Mouse (Mus musculus) adrenal gland, postnatal 4 days (tissue): ENCODE measurements around the gene Tmed2. TPM values are rescaled to one million over a fixed set of nuclear protein-coding genes. Genes with fewer than 3 reads are reported as not detected.
"Not testable (repeated sequence)": the region's sequence is repeated elsewhere in the genome, so short reads cannot be mapped to it uniquely, and the experiment has no call there.

Source experiments
- DNase-seq, 2 experiments: peaks; one replicate each; pipeline ENCODE4 v3.0.0; 2021 to 2022; ENCODE audit warnings: low spot score in 2 of 2, mixed read lengths in 2 of 2
- total RNA-seq, 2 experiments: library from RNA; stranded (reverse); gene quantifications; 2 replicates each; pipeline ENCODE4 v1.2.3; 2021

The Tmed2 gene
- total RNA-seq, 2 experiments from 2014 or later: 199 to 213 TPM

- no peak for DNase-seq
Measured at GRCm38 (mm10) chr5:124524943-124525342, 15.6 kb upstream of the Tmed2 start.

- no peak for DNase-seq
Measured at GRCm38 (mm10) chr5:124528351-124528750, 12.1 kb upstream of the Tmed2 start.

GRCm38 (mm10) chr5:124528791-124529190 is 11.7 kb upstream of the Tmed2 start:
- DNase-seq: no peak

- DNase-seq: no peak
Measured at GRCm38 (mm10) chr5:124529191-124529651, 11.3 kb upstream of the Tmed2 start.

GRCm38 (mm10) chr5:124529697-124530096 is 10.8 kb upstream of the Tmed2 start:
- DNase-seq: no peak

GRCm38 (mm10) chr5:124530655-124531582 is 9.6 kb upstream of the Tmed2 start, which contains the start of gene Rilpl1:
Gene Rilpl1, minus strand, starts transcription at chr5:124531391.
- peak; percentile 49 to 64 for DNase-seq

GRCm38 (mm10) chr5:124531583-124531930 is 8.9 kb upstream of the Tmed2 start:
- DNase-seq: no peak

- DNase-seq: no peak
Measured at GRCm38 (mm10) chr5:124532451-124532850, 8.0 kb upstream of the Tmed2 start.

- no peak for DNase-seq
Measured at GRCm38 (mm10) chr5:124535016-124535415, 5.5 kb upstream of the Tmed2 start.

- peak in 1 of 2 experiments; percentile 16 for DNase-seq
Measured at GRCm38 (mm10) chr5:124536776-124537175, 3.7 kb upstream of the Tmed2 start.

- no peak for DNase-seq
Measured at GRCm38 (mm10) chr5:124538813-124539792, 1.4 kb upstream of the Tmed2 start.

- no peak for DNase-seq
Measured at GRCm38 (mm10) chr5:124539905-124540304, 590 bp upstream of the Tmed2 start.

GRCm38 (mm10) chr5:124540905-124541601 is 558 bp downstream of the Tmed2 start:
- peak; percentile 60 to 66 for DNase-seq

- DNase-seq: no peak
Measured at GRCm38 (mm10) chr5:124541602-124541973, 1.1 kb downstream of the Tmed2 start.

- DNase-seq: not testable (repeated sequence)
Measured at GRCm38 (mm10) chr5:124550737-124551136, 10.2 kb downstream of the Tmed2 start.

- not testable (repeated sequence) for DNase-seq
Measured at GRCm38 (mm10) chr5:124551349-124552093, 11.0 kb downstream of the Tmed2 start.

- DNase-seq: no peak
Measured at GRCm38 (mm10) chr5:124552094-124552472, 11.6 kb downstream of the Tmed2 start.

GRCm38 (mm10) chr5:124552558-124553307 is 12.2 kb downstream of the Tmed2 start, which contains the start of gene Ddx55:
Gene Ddx55, plus strand, starts transcription at chr5:124552864.
- DNase-seq: peak; percentile 82

- no peak for DNase-seq
Measured at GRCm38 (mm10) chr5:124553607-124554006, 13.1 kb downstream of the Tmed2 start.
